In genomic region chr17:15253271-15253670, GRCm38 (mm10) we compare ENCODE assay signal across 16 mouse cellular contexts.
"Had no signal": no experiment of that assay in that cellular context is flagged by ENCODE, and none has a peak within 500 bp of the region (broad histone marks: within the 10 kb centered on the region; RNA-seq: fewer than 3 reads in every experiment).

No protein-coding gene starts in this region.

- H3K27me3 ChIP-seq: lung, embryonic 15.5 days; midbrain, embryonic 15.5 days; neural tube, embryonic 12.5 days had no signal

- H3K4me2 ChIP-seq: lung, embryonic 15.5 days; midbrain, embryonic 12.5 days; midbrain, embryonic 15.5 days; neural tube, embryonic 12.5 days had no signal

- H3K4me3 ChIP-seq: lung, embryonic 15.5 days; megakaryocyte, embryonic 14.5 days; midbrain, embryonic 12.5 days; midbrain, embryonic 15.5 days; neural tube, embryonic 12.5 days had no signal

- ATAC-seq: liver, postnatal 0 days; lung, postnatal 0 days; midbrain, embryonic 15.5 days had no signal

- H3K36me3 ChIP-seq: lung, embryonic 15.5 days; midbrain, embryonic 12.5 days; midbrain, embryonic 15.5 days; neural tube, embryonic 12.5 days had no signal

- H3K27ac ChIP-seq: lung, embryonic 15.5 days; macrophage; midbrain, embryonic 12.5 days; midbrain, embryonic 15.5 days; neural tube, embryonic 12.5 days had no signal

- H3K9ac ChIP-seq: liver, postnatal 0 days; lung, embryonic 15.5 days; midbrain, embryonic 12.5 days; midbrain, embryonic 15.5 days; neural tube, embryonic 12.5 days had no signal

- H3K4me1 ChIP-seq: lung, embryonic 15.5 days; megakaryocyte, embryonic 14.5 days; midbrain, embryonic 15.5 days had no signal

- DNase-seq: liver, postnatal 0 days; lung, adult 2 months; lung, postnatal 14 days; lung, postnatal 36 days; right cerebral cortex, postnatal 14 days; spleen, adult 18-20 months; thymus, adult 18-20 months; thymus, postnatal 14 days; thymus, postnatal 36 days had no signal

- H3K9me3 ChIP-seq: lung, embryonic 15.5 days; megakaryocyte, embryonic 14.5 days; midbrain, embryonic 12.5 days; midbrain, embryonic 15.5 days; neural tube, embryonic 12.5 days had no signal
